Mouse (Mus musculus) MEL (cell line): ENCODE results near the gene Ttyh2. TPM values are rescaled to one million over a fixed set of nuclear protein-coding genes. Genes with fewer than 3 reads are reported as not detected.

Experiments
- DNase-seq: peaks from one replicate; pipeline ENCODE4 v3.0.0; 2011; ENCODE audit warnings: low read depth, low spot score
- H3K27ac ChIP-seq: 2 replicates; pipeline ENCODE4 v1.5.1; 2012; ENCODE audit warnings: low read depth, mild to moderate bottlenecking, control low read depth, low read length, moderate library complexity; ENCODE audit not compliant: control insufficient read depth
- H3K27me3 ChIP-seq, 2 experiments: fragments of 150-350 bp in 1 of 2; sonication (generic) in 1 of 2; 2 replicates each; pipeline ENCODE4 v1.6.1; 2012; ENCODE audit warnings: low read length in 2 of 2, mild to moderate bottlenecking in 2 of 2, improper control_type of control experiment in 1 of 2, moderate library complexity in 1 of 2; ENCODE audit not compliant: insufficient read depth in 2 of 2, control insufficient read depth in 1 of 2
- H3K36me3 ChIP-seq, 2 experiments: 2 replicates each; pipeline ENCODE4 v1.6.1; 2012 to 2014; ENCODE audit warnings: low read length in 2 of 2, improper control_type of control experiment in 1 of 2, inconsistent platforms in 1 of 2, mild to moderate bottlenecking in 1 of 2; ENCODE audit not compliant: insufficient read depth in 2 of 2, control insufficient read depth in 1 of 2
- H3K4me1 ChIP-seq, 2 experiments: fragments of 150-350 bp in 1 of 2; sonication (generic) in 1 of 2; 2 replicates each; pipeline ENCODE4 v1.6.1; 2012; ENCODE audit warnings: low read length in 2 of 2, improper control_type of control experiment in 1 of 2, mild to moderate bottlenecking in 1 of 2; ENCODE audit not compliant: insufficient read depth in 2 of 2, control insufficient read depth in 1 of 2
- H3K4me3 ChIP-seq, 2 experiments: fragments of 150-350 bp in 1 of 2; sonication (generic) in 1 of 2; 2 replicates each; pipeline ENCODE4 v1.5.1; 2012; ENCODE audit warnings: low read depth in 2 of 2, low read length in 2 of 2, mild to moderate bottlenecking in 2 of 2, moderate library complexity in 2 of 2, control low read depth in 1 of 2, improper control_type of control experiment in 1 of 2; ENCODE audit not compliant: control insufficient read depth in 1 of 2, insufficient read depth in 1 of 2
- H3K79me2 ChIP-seq: 2 replicates; pipeline ENCODE4 v1.6.1; 2012; ENCODE audit warnings: mild to moderate bottlenecking, low read length, moderate library complexity; ENCODE audit not compliant: control insufficient read depth, poor library complexity, insufficient read depth
- H3K9ac ChIP-seq: 2 replicates; pipeline ENCODE4 v1.6.1; 2012; ENCODE audit warnings: low read depth, mild to moderate bottlenecking, control low read depth, low read length, moderate library complexity; ENCODE audit not compliant: control insufficient read depth, poor library complexity, severe bottlenecking
- H3K9me3 ChIP-seq: fragments of 150-350 bp; sonication (generic); replicated peaks from 2 replicates; pipeline ENCODE4 v1.6.1; 2012; ENCODE audit warnings: mild to moderate bottlenecking, low read length, improper control_type of control experiment, moderate library complexity; ENCODE audit not compliant: insufficient read depth
- EP300 ChIP-seq, 2 experiments: IDR thresholded peaks; 2 replicates each; pipeline ENCODE4 v1.6.1; 2011; ENCODE audit warnings: improper control_type of control experiment in 2 of 2, low read length in 2 of 2, low read depth in 1 of 2, mild to moderate bottlenecking in 1 of 2
- ETS1 ChIP-seq: IDR thresholded peaks from 2 replicates; pipeline ENCODE4 v1.6.1; 2012; ENCODE audit warnings: low read depth, mild to moderate bottlenecking, inconsistent platforms, low read length, improper control_type of control experiment, moderate library complexity
- GATA1 ChIP-seq: IDR thresholded peaks from 2 replicates; pipeline ENCODE4 v1.6.1; 2011; ENCODE audit warnings: low read depth, low read length, improper control_type of control experiment
- JUND ChIP-seq: IDR thresholded peaks from 2 replicates; pipeline ENCODE4 v1.6.1; 2011; ENCODE audit warnings: low read depth, mild to moderate bottlenecking, improper control_type of control experiment, low read length
- MAZ ChIP-seq: IDR thresholded peaks from 2 replicates; pipeline ENCODE4 v1.6.1; 2012; ENCODE audit warnings: low read depth, mild to moderate bottlenecking, inconsistent platforms, low read length, improper control_type of control experiment
- MYC ChIP-seq: IDR thresholded peaks from 2 replicates; pipeline ENCODE4 v1.6.1; 2011; ENCODE audit warnings: low read depth, mild to moderate bottlenecking, low read length, improper control_type of control experiment, moderate library complexity
- POLR2AphosphoS5 ChIP-seq: IDR thresholded peaks from 2 replicates; pipeline ENCODE4 v1.6.1; 2012; ENCODE audit warnings: low read depth, borderline replicate concordance, mild to moderate bottlenecking, inconsistent platforms, low read length, moderate library complexity, mixed read lengths
- SIN3A ChIP-seq: IDR thresholded peaks from 2 replicates; pipeline ENCODE4 v1.6.1; 2012; ENCODE audit warnings: low read length, improper control_type of control experiment, inconsistent platforms
- UBTF ChIP-seq: IDR thresholded peaks from 2 replicates; pipeline ENCODE4 v1.6.1; 2012; ENCODE audit warnings: low read depth, mild to moderate bottlenecking, inconsistent platforms, low read length, improper control_type of control experiment, moderate library complexity, borderline replicate concordance; ENCODE audit not compliant: insufficient read depth
- USF1 ChIP-seq: IDR thresholded peaks from 2 replicates; pipeline ENCODE4 v1.6.1; 2014; ENCODE audit warnings: low read depth, mild to moderate bottlenecking, inconsistent platforms, low read length, improper control_type of control experiment, moderate library complexity
- polyA plus RNA-seq, 2 experiments: library from polyadenylated mRNA; stranded (reverse) in 1 of 2; unstranded in 1 of 2; fragments of >175 nt in 1 of 2; fragments of >200 nt in 1 of 2; gene quantifications; 2 replicates each; pipeline versions ENCODE4 v1.2.1 to v1.2.4; 2012; ENCODE audit warnings: low replicate concordance in 2 of 2, low read depth in 1 of 2; ENCODE audit not compliant: insufficient read length in 2 of 2, insufficient read depth in 1 of 2, missing spikeins in 1 of 2
- total RNA-seq: library from RNA; depleted of rRNA; stranded (reverse); fragments of 300-350 nt; gene quantifications from 2 replicates; pipeline ENCODE4 v1.2.3, GENCODE M21; 2012

Ttyh2 gene
- total and polyA plus RNA-seq, 3 experiments = 7.2 to 9.7 TPM; not detected in 1

DNA sequence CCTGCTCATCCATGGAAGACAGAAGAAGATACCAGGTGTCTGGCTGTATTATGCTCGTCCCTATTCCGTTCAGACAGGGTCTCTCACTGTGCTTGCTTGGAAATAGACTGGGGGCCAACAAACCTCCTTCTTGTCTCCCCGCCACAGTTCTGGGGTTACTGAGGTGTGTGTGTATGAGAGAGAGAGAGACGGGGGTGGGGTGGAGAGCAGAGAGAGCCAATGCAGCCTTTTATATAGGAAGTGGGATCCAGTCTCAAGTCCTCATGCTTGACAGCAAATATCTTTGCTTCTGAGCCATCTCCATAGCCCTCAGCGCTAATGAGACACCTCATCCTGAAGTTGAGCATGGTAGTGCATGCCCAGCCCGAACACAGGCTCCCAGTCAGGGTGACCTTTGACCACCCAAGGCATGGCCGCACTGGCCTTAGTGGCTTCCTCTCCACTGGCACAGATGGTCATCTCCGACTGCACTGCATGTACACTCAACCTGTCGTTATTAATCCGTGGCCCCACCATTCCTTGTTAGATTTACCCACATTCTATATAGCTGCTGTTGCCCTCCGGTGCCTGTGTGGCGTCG, 7.2 kb downstream of the Ttyh2 start:
- Histone ChIP-seq H3K4me1 (peaks cover 4 to 18% of the 10 kb centered on the region in 2 experiments), H3K79me2 (no peaks in the 10 kb centered on the region), H3K4me3 (no peak overlapping the region), H3K27ac (no peak overlapping the region), H3K27me3 (no peaks in the 10 kb centered on the region), H3K9ac (no peak overlapping the region), H3K9me3 (no peaks in the 10 kb centered on the region), H3K36me3 (peaks cover 0 to 5% of the 10 kb centered on the region in 2 experiments; a peak in 2 of 4 replicates)
- no peak for DNase-seq
- TF ChIP-seq USF1 (0 out of 2 replicates have a peak, but pooled peaks have one; percentile 38), UBTF (no peak)

DNA sequence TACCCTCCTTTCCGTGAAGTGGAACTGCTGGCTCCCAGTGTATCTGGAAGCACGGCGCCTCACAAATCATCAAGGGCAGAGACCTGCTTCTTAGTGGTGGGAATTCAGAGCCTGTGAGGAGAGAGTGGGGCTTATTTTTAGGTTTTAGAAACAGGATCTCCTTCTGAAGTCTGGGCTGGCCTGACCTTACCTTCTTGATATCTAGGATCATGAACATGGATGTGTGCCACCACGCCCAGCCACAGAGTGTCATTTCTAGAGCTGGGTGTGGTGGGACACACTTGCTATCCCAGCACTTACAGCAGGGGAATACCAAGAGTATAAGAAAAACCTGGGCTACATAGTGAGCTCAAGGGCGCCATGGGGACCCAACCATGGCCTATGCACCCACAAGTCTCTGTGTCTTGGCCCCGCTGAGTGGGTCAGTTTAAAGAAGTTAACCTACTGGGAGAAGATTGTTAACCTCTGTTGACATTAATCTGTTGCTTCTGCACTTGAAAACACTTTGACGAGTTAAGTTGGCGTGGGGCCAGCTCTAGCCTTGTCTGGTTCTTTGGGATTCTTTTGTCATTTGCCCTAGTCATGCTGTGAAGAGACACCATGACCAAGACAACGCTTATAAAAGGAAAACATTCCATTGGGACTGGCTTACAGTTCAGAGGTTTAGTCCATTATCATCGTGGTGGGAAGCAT, 7.9 kb downstream of the Ttyh2 start:
- Histone ChIP-seq H3K27ac (no peak overlapping the region), H3K79me2 (no peaks in the 10 kb centered on the region), H3K4me3 (no peak overlapping the region), H3K9ac (no peak overlapping the region), H3K9me3 (no peaks in the 10 kb centered on the region), H3K4me1 (peaks cover 4 to 18% of the 10 kb centered on the region in 2 experiments), H3K27me3 (no peaks in the 10 kb centered on the region), H3K36me3 (peaks cover 0 to 5% of the 10 kb centered on the region in 2 experiments; a peak in 2 of 4 replicates)
- TF ChIP-seq GATA1 = peak; percentile 47
- TF ChIP-seq SIN3A = 0 out of 2 replicates have a peak, but pooled peaks have one; percentile 12
- TF ChIP-seq MAZ = no peak
- peak in 1 of 2 experiments; percentile 30; a peak in 1 of 4 replicates for TF ChIP-seq EP300 (IDR thresholded peaks at IDR 0.05; ENCODE audit: low read depth in 1 of 2, low read length in 2 of 2)
- 0 out of 2 replicates have a peak, but pooled peaks have one; percentile 34 for TF ChIP-seq ETS1
- DNase-seq = peak; percentile 76

DNA sequence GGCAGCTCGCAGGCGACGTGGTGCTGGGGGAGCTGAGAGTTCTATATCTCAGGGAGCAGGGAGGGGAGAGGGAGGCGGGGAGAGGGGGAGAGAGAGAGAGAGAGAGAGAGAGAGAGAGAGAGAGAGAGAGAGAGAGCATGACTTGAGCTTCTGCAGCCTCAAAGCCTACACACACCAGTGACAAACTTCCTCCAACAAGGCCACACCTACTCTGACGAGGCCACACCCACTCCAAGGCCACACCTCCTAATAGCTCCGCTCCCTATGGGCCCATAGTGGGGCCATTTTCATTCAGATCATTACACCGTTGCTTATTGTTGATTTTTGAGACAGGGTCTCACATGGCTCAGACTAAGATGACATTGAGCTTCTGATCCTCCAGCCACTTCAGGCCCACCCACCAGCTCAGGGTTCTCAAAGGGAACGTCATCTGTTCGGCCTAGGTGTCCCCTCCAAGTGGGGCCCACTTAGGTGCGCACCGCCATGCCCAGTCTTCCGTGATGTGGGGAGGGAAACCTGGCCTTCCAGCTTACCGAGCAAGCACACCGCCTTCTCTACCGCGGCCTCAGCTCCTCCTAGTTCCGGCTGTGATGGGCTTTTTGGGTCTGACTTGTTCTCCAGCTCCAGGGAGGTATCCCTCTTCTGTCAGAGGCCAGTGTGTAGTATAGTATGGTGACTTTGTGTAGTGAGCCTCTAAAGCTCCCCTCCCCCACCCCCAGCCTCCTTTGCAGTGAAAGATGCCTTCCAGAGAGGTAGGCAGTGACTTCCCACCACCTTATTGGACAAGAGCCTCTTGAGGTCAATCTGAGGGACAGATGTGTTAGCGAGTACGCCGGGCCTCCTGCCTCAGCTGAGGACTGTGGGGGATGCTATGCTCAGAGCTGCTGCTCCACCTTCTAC, 8.7 kb downstream of the Ttyh2 start:
- H3K27me3 ChIP-seq = no peaks in the 10 kb centered on the region
- TF ChIP-seq MYC (no peak), SIN3A (0 out of 2 replicates have a peak, but pooled peaks have one; percentile 1), JUND (peak; percentile 75; the same call in 1 of the 2 replicates), UBTF (no peak), POLR2AphosphoS5 (no peak)
- H3K4me1 ChIP-seq = peaks cover 4 to 18% of the 10 kb centered on the region in 2 experiments
- no peak overlapping the region for H3K27ac ChIP-seq
- H3K9me3 ChIP-seq = no peaks in the 10 kb centered on the region
- DNase-seq = peak; percentile 65
- no peak overlapping the region for H3K4me3 ChIP-seq
- H3K36me3 ChIP-seq = peaks cover 0 to 5% of the 10 kb centered on the region in 2 experiments; a peak in 2 of 4 replicates
- H3K9ac ChIP-seq = no peak overlapping the region
- no peaks in the 10 kb centered on the region for H3K79me2 ChIP-seq
